Mouse (Mus musculus): ENCODE measurements at regions not wholly inside any gene's neighbourhood (a gene's known extent, or its start where the extent isn't known, plus 50 kb on each side); places are given as distances from the start of the nearest gene placed in this dataset.

- TF ChIP-seq USF1 (IDR thresholded peaks at IDR 0.05; ENCODE audit: low read depth) (no peak), POLR2AphosphoS2 (IDR thresholded peaks at IDR 0.05; ENCODE audit: insufficient read length, low read depth) (no peak), MAX (IDR thresholded peaks at IDR 0.05; ENCODE audit: low read depth) (no peak), POLR2A (IDR thresholded peaks at IDR 0.05; ENCODE audit: insufficient read length, low read depth) (no peak)
These were observed 722.3 kb upstream of the Marcks start for GRCm38 (mm10) chr10:37861001-37861400.

Data from myocyte (in vitro differentiated cells).